Mouse (Mus musculus) adrenal gland, postnatal 10 days (tissue): ENCODE data around the gene Olfr410. TPM values are rescaled to one million over a fixed set of nuclear protein-coding genes. Genes with fewer than 3 reads are reported as not detected.

Source experiments
- DNase-seq: peaks from one replicate; pipeline ENCODE4 v3.0.0; 2021; ENCODE audit warnings: mixed read lengths
- long read RNA-seq, 2 experiments: library from polyadenylated mRNA; stranded (forward); transcript quantifications; one replicate each; pipeline ENCODE4 v2.0.0; 2021
- total RNA-seq, 2 experiments: library from RNA; stranded (reverse); gene quantifications; 2 replicates each; pipeline ENCODE4 v1.2.3; 2021

Olfr410 gene
- not detected for total RNA-seq
- long read RNA-seq, experiment 1, result 0 reads
- long read RNA-seq, experiment 2, result 0 reads

DNA sequence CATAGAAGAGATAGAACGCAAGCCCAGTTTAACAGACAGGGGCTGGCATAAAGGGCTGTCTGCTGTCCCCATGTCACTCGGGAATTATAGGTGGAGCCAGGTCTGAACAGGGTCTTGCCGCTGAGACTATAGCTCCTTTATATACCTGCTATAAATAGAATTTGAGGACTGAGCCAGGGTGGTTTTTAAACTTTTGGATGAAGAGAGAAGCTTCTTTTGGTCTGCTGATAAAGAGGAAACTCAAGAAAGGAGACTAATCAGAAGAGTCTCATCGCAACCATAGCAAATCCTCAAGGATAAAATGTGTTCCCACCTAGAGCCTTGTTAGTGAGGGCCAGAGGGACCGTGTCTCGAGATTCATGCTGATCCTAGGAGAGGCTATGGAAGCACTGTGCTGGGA, at the start of gene Olfr410:
TSS of gene Olfr410 (minus strand) at position 101 of the 400 bp plus-strand sequence.
- no peak for DNase-seq

DNA sequence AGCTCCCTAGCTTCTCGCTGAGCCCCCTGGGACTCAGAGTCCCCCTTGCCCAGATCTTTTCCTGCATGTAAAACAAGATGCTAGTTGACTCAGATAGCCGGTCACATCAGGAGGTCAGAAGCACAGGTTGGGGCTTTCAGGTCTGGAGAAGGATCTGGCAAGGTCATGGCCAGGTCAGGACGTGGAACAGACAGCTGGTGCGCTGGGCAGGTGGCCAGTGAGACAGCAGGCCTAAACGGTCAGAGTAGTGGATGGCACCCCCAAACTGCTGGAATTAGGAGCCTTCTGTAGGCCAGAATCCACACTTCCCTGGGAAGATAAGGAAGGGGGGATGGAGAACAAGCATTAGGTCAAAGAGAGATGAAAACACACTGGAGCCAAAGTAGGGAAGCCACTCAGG, 49.4 kb upstream of the Olfr410 start:
- DNase-seq, result no peak

DNA sequence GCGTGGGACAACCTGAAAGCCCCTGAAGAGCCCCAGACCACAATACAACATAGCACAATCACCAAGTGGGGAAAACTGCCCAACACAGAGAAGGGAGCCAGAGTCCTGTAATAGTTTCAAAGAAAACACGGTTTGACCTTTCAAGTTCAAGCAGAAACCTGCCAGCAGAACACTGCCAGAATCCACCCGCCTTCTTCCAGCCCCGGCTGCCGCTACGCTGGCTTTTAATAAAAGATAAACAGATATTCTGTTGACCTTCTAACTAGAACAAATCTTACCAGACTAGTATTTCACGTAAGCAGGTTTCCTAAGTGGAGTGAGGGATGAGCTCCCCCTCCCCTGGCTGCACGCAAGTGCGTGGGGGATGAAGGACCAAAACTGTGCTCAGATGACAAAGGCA, 47.8 kb upstream of the Olfr410 start:
- DNase-seq, result peak; percentile 63

DNA sequence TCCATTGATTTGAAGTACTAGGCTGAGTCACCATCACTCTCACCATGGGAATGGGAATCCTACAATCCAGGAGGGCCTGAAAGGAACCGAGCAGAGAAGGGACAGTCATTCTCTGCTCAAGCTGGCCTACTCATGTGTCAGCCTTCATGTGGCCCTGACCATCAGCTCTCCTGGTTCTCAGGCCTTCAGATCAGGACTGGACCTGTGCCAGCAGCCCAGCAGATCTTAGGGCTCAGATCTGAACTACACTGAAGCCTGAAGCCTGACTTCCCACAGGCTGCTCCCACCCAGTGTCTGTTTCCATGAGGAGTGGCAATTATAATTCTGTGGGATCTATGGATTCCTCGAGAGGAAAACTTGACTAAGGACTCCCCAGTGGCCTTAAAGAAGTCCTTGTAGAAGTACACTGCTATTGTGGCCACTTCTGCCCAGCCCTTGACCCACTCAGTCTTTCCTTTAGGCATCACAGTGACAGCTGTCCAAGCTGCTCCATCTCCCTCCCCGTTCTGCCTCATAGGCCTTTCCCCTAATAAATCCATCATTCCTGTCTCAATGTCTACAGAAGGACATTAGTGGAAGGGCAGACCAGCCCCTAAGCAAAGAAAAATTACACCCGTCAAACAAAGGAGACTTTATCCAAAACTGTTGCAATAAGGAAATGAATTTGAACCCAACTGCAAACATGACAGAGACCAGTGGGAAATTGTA, 41.5 kb upstream of the Olfr410 start:
- DNase-seq, result peak; percentile 39

DNA sequence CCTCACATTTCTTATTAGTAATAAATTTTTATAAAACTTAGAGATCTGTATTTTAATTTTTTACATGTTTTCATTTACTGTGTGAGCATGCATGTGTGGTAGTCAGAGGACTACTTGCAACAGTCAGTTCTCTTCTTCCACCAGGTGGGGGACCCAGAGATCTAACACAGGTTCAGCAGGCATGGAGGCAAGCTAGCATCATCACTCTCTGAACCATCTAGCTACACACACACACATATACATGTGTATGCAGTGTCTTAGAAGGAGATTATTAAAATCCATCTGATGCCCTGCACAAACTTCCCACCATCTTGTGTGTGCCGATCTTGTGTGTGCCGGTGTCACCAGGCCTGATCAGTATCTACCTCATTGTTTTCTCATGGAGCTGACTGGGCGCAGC, 39.0 kb upstream of the Olfr410 start:
- DNase-seq, result peak; percentile 67

DNA sequence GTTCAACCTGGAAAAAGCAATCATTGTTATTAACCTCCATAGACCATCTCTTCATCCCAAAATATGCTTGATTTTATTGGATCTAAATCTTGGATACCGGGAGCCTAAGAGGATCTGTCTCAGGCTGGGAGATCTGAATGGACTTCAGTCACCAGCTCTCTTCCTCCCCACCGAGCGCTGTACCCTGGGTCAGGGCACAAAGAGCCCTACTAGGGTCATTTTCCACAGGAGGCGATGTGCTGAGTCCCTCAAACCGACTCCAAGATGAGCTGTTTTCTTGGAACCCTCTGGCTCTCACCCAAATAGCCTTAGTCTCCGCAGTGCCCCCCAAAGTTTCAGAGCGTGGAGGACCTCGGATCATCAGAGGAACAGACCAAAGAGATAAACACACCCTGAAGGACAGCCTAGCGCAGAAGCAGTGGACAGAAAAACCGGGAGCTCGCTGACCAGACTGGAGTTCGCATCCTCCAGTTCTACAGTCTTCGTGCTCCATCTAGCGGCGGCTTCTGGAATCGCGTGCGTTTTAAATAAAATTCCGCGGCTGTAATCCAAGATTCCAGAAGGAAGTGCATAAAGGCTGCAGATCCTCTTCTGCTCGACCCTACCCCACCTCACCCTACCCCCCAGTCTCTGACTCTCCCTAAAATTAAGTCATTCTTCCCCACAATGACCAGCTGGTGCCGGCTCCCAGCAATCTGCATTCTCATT, 33.7 kb upstream of the Olfr410 start:
- peak; percentile 86 for DNase-seq

DNA sequence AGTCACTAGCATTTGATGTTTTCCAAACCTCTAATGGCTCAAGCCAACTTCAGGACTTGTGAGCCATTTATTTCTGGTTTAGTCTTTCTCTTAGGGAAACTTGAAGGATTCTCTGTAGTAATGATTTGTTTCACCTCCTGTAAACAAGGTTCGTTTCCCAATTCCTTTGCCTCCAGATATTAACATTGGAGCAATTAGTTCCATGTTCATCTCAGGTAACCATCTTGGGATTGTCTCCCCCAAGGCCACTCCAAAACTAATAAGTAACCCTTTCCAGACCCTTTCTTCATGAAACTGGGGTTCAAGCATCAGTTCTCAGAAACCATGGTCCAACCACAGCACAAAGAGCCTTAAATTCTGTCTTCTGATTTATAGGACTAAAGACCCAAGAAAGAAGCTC, 23.9 kb upstream of the Olfr410 start, which contains the start of gene Olfr412:
TSS of gene Olfr412 (plus strand) at position 301 of the 400 bp plus-strand sequence.
- no peak for DNase-seq

DNA sequence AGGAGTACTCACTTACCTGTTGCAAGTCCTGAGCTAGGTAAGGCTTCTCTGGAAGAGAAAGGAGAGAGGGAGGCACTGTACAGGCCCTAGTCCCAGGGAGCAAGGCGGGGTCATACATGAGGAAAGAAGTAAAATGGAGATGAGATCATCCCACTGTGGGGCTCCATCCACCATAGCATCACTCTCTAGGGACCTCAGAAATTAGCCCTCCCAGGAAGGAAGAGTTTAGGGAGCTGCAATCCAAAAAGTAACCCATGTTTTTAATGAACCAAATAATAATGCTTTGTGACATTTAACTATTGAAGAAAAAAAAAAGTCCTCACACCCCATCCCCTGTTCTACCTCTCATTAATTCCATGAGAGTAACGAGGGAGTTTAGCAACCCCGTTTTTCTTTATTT, 14.7 kb upstream of the Olfr410 start, which contains the start of gene Olfr411:
TSS of gene Olfr411 (minus strand) at position 101 of the 400 bp plus-strand sequence.
- no peak for DNase-seq

DNA sequence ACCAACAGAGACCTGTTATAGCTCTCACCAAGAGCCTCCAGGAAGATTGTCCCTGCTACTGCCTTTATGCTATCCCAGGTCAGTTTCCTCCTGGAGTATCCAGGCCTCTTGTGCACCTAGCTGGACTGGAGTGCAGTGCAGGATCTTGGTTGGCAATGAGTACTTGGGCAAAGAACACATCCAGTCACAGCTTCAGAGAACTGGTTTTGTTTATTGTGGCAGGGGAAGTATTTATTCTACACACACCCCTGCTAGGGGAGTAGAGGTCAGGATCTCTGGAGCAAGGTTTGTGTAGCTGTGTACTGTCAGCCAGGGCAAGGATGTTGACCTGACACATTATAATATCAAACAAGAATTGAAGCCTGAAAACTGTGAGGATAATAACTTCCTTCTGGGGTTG, 9.1 kb downstream of the Olfr410 start:
- no peak for DNase-seq

DNA sequence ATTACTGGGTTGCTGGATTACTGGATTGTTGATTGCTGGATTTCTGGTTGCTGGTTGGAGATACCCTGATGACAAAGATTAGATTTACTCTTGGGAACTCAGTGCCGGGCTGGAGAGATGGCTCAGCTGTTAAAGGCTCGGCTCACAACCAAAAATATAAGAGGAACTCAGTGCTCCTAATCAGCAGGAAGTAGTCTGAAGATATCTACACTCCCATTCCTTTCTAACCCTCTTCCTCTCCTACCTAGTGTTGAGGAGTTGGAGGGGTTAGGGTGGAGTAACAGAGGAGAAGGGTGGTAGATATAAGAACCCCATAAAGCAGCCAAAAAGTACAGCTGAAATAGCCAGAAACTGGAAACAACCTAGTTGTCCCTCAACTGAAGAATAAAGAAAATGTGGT, 11.8 kb downstream of the Olfr410 start:
- DNase-seq, result no peak

DNA sequence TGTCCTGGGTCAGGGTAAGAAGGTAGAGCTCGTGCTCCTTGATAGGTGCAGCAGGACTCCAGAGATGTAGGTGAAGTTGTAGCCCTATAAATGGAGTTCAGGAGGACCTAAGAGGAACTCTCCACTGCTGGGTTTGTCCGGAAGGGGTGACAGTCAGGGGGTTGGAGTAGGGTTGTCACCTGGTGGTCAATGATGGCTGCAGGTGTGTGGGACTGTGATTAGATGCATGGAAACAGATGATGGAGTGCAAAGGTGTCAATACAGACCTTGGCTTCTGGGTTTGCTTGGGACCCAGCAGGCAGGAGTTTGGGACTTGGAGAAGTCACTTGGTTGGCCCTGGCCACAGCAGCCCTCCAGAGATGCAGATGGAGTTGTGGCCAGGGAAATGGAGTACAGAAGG, 50.6 kb downstream of the Olfr410 start:
- DNase-seq, result no peak

DNA sequence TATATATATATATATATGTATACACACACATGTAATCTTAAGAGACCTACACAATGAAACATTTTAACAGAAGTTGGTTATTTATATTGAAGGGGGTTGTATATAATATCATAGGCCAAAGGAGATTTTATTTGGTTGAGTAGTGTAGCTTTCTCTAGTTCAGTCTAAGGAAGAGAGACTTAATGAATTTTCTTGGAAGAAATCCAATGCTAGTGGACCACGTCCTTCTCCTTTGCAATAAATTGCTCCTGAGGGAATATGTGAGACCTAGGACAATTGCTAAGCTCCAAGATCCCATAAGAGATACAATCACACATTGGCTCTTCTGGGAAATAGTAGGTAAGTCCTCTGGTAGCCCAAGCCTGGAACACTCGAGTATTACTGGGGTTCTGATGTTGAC, 54.4 kb downstream of the Olfr410 start, which contains the start of gene Olfr59:
TSS of gene Olfr59 (plus strand) at position 301 of the 400 bp plus-strand sequence.
- no peak for DNase-seq

Other genes with a start within 250 kb of the Olfr410 start
- not detected for gene Olfr401, start 224.3 kb downstream of the Olfr410 start, total RNA-seq
- gene Olfr402, start 184.5 kb downstream of the Olfr410 start, total RNA-seq, result not detected
- not detected for gene Olfr403, start 151.8 kb downstream of the Olfr410 start, total RNA-seq
- not detected for gene Olfr43, start 126.7 kb downstream of the Olfr410 start, total RNA-seq
- not detected for gene Olfr406, start 78.2 kb downstream of the Olfr410 start, total RNA-seq
- not detected for gene Olfr59, start 54.3 kb downstream of the Olfr410 start, total RNA-seq
- gene Olfr411, start 14.6 kb upstream of the Olfr410 start, total RNA-seq, result not detected
- not detected for gene Olfr412, start 24.0 kb upstream of the Olfr410 start, total RNA-seq